Mouse (Mus musculus): ENCODE data around the gene Psmc1.
A peak's percentile ranks its signal among the peaks of the same experiment; 100 is the strongest.

Psmc1 gene

DNA sequence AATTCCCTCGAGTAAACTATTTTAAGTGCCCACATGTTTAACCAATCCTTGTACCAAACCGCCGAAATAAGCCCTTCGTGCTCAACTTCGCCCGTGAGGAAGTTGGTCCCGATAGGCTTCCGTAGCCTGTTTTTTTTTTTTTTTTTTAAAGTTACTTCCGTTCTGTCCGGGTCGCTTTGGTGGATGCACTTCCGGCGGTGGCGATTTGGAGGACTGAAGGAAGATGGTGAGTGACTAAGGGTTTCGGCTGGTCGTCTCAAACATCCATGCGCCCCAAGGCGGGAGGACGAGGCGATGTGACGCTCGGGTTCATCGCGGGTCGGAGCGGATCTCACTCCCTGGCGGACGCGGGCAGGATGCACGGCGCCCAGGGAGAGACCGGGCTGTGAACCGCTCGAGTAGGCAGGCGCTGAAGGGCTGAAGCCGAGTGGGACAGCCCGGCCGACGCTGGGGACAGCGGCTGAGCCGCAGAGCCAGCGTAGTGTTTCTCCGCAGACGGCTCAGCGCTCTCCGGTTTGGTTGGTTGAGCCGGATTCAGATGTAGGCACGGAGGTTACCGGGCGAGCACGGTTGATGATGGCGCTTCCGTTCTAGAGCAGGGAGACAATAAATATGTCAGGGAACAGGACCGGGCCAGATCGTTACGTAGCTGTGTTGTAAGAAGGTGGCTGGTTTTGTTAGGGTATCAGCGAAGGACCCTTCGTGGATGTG lies at the start of gene Psmc1:
Gene Psmc1, plus strand, starts transcription at position 169 of the 711 bp plus-strand sequence.
- DNase-seq: peak; percentile 61 to 75

DNA sequence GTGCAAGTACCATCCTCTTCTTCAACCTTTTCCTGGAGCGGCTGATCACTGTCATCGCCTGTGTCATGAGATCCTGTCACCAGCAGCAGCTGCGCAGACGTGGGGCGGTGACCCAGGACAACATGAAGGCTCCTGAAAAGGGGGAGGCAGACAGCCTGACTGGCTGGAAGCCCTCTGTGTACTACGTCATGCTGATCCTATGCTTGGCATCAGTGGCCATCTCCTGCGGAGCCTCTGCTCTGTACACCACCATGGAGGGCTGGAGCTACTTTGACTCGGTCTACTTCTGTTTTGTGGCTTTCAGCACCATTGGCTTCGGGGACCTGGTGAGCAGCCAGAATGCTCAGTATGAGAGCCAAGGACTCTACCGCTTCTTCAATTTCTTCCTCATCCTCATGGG lies 48.9 kb upstream of the Psmc1 start:
- no peak for DNase-seq

DNA sequence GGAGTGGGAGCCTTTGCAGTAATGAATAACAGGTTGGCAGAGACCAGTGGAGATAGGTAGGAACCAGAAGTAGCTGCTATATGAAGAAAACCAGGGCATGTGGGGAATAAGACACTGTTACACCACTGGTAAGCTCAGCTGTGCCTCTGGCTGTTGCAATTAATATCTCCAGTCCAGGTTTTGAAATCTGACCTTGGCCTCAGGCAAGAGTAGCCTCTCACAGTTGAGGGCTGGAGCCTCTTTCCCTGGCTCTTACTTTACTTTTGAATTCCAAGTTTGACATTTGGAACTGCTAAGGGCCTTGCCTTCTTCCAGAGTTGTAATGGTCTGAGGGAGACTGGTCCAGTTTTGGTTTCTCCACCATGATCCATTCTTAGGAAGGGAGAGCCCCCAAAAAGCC lies 48.1 kb upstream of the Psmc1 start:
- DNase-seq: no peak

DNA sequence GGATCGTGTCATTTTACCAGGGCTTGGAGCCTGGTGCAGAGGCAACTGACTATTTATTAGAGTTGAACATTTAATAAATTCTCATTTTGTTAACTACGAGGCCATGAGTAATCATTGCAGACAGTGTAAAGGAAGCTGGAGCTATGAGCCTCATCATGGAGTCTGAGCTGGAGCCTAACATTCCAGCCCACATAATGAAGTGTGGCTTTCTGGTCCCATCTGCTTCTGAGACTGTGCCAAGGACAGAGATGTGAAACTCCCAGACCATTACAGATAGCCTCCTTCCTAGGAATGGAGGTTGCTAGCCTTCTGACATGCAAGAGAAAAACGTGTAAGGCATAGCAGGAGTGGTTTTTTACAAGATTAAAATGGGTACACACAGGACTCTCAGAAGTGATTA lies 47.4 kb upstream of the Psmc1 start:
- DNase-seq: no peak

DNA sequence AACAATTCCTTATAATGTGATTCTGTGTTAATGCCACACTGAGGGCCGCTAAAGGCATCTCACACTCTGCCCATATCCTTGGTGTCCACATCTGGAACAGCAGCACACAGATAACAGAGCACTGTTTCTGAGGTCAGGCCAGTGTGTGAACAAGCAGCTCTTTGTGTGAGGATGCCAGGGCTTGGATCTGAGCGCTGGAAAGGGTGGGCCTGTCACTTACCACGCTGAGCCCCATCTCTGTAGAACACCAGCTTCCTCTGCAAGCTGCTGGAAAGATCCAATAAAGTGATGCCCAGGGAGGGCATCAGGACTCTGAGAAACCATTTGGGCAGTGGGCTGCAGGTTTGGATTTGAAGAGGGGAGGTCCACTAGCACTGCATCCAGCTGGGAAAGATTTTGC lies 44.8 kb upstream of the Psmc1 start:
- no peak for DNase-seq

DNA sequence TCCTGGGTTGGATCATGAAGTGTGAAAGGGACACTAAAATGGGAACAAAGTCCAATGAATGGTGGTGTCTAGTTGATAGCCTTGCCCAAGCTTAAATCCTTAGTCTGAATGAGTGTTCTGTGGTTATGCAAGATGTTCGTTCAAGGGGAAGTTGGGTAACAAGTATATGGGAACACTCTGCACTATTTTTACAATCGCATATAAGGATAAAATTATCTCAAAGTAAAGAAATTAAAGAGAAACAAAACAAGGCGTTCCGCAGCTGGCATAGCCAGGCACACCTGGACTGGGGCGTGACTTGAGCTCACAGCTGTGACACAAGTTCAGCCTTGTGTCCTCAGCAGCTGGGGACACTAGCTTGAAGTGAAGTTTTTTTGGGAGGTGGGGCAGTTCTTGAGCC lies 42.5 kb upstream of the Psmc1 start:
- no peak for DNase-seq

DNA sequence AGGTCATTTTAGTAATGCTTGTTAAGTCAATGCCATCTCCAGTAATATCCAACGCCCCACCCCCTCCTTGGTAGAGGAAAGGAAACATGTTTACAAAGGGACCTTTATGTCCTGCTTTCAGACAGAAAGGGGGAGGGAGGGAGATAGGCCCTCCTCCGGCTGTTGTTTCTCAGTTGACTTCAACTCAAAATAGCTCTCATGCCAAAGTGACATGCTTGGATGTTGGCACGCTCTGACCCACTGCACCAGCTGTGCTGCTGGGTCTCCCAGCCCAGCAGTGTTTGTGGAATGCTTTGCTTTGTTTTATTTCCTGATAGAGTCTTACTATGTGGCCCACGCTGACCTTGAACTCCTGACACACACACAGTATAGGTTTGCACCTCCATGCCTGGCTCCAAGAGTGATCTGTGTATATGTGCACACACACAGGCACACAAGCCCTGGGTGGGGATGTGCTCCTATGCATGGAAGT lies 36.7 kb upstream of the Psmc1 start:
- DNase-seq: no peak

DNA sequence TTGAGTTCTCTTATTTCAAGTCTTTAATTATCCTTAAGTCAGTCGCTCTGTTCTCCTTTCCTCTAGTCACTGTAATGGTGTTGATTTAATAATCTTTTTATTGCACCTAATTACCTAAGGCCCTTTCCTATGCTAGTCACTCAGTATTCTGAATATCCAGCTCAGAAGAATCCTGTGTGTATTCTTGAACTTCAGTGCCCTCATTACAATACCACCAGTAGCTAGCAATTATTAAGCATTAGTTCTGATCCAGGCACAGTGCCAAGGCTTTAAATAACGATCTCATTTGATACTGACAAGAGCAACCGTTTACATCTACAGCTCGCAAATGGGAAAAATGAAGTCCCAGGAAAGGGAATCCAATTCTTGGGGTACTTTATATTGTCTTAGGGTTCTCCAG lies 34.2 kb upstream of the Psmc1 start:
- DNase-seq: no peak

DNA sequence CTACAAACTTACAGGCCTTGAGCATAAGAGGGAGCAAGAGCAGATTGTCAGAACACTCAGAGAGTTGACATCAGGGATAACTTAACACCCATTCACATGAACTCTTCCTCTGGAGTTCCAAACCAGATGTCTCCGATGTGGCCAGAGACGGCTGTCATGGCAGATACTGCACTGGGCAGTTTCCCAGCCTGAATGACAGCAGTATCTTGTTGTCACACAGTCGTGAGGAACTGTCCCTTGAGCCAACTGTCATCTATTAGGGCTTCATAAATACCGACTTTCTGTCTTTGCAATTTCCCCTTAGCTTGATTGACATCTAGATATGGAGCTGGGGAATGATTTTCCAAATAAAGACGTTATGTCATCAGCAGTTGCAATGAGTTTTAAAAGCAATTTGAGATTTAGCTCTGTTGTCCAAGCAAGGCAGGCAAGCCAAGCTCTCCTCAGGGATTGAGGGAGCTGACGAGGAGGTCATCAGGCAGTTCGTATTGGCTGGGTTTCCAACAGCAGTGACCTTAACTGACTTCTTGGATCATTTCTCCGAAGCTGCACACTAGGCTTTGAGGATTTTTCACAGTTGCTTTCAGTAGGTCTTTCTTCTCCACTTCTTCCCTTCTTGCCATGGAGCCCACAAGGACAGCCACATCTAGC lies 30.2 kb upstream of the Psmc1 start:
- no peak for DNase-seq

DNA sequence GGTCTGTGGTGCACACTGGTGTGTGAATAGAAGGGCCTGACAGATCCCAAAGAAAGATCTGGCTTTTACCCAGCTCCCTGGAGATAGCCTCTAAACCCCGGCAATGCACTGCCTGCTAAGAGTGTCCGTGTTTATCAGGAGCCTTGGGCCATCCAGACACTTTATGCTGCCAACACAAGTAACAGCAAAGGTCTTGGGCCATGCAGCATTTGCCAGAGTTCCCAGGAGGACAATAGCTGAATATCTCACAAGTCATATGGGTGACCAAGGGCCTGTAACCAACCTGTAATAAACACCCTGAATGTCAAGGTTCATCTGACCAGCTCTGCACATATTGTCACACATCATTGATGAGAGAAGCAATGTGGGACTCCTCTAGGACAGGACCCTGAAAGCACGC lies 21.9 kb upstream of the Psmc1 start:
- no peak for DNase-seq

DNA sequence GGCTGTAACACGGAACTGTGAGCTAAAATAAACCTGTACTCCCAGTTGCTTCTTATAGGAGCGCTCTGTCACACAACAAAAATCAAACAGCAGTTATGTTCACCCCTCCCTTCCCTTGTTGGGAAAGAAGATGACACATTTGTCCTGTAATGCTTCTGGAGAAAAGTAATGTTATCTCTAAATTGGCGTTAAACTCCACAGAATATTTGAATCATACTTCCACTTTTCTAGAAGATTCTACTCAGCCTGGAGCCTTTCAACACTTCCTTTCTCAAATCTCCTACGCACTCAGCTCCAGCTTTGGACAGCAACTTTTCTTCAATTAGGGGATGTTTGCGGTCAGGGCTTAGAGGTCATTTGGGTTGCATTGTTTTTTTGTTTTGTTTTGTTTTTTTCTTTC lies 20.7 kb upstream of the Psmc1 start:
- no peak for DNase-seq

DNA sequence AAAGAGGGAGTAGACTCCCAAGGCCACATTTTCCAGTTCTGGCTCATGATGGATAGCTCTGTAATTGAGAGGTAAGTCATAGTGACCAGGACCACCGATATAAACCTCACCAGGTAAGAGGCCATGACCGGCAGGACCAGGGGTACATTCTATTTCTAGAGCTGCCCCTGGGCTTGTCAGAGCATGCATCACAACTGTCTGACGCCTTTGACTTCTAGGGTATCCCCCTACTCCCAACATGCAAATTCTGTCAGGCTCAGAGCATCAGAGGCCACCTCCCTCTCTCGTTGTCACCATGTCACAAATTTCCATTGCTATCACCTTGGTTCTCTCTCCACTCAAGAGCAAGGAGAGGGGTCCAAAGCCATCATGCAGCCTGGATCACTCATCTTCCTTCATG lies 19.2 kb upstream of the Psmc1 start:
- no peak for DNase-seq

DNA sequence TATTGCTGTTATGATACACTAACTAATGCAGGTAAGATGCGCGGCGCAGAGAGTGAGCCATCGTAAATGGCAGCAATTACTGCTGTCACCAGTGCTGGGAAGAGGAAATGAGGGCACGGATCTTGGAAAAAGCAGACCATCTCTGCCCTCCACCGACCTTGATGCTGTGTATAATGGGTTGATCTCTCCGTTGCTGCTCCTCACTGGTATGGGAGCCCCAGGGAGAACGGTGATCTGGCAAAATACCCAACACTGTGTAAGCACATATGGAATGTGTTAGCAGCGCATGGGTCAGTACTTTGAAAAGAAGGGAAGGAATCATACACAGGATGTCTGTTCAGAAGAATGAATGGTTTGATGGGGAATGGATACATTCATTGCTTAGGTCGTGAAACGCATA lies 16.9 kb upstream of the Psmc1 start:
- DNase-seq: no peak

DNA sequence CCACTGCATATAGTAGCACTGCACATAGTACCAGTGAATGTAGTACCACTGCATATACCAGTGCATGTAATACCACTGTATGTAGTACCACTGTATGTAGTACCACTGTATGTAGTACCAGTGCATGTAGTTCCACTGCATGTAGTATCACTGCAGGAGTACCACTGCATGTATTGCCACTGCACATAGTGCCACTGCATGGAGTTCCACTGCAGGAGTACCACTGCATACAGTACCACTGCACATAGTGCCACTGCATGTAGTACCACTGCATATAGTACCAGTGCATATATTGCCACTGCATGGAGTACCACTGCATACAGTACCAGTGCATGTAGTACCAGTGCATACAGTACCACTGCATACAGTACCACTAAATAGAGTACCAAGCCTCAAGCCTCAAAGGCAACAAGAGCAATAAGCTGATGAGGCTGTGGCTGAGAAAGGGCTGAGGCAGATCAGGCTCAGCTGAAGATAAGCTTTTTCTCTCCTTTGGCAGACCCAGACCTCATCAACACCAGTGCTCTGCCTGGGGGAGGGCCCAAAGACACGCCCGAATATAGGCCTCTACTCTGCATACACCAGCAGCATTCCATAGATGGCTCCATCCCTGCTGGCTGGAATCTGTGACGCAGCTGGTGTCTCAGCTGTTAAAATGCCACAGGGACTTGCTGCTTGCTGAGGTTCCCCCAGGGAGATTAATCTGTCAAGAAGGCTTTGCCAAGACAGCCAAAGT lies 9.8 kb upstream of the Psmc1 start:
- DNase-seq: no peak

DNA sequence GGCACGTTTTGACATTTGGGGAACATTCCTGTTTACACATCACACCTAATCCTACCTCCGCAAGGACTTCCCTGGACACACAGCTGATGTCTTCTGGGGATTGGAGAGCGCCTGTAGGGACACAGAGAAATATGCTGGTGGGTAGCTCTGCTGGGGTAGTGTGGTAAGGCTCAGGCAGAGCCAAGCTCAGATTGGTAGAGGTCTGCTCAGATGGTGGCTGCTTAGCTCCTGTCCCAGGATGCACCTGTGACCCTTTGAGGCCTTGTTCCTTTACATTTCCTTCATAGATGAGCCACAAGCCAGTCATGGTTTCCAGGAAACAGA lies 9.3 kb upstream of the Psmc1 start:
- DNase-seq: no peak

DNA sequence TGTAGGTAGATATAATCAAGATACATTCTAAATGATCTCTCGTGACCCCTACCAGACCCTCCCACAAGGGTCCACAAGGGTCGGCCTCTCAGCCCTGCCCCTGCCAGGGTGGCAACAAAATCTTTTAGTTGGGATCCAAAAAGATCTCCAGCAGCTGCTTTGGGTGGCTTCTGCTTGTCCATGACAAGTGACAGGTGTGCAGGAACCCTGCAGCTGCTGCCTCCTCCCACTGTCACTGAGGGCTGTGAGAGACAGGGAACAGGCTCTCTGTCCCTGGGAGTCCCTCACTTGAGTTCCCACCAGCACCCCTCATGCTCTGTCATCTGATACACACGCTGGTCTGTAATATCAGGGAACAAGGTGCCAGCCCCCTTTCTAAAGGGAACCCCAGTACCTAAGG lies 8.3 kb upstream of the Psmc1 start:
- DNase-seq: no peak

DNA sequence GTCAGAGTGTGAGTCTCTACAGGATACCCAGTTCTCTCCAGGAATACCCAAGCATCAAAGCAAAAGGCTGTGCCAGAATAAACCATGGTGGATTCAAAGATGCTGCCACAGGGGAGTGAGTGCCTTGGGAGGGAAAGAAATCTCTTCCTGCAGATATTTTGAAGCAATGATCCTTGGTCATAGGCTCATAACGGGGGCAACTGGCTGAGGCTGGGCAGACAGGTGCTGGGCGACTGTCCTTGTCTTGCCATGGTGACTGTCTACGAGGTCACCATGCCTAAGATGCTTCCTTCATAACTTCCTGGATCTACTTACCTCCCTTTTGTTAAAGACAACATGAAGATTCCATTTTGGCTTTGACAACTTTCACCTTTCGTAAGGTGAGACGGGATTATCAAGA lies 5.4 kb upstream of the Psmc1 start:
- DNase-seq: no peak

DNA sequence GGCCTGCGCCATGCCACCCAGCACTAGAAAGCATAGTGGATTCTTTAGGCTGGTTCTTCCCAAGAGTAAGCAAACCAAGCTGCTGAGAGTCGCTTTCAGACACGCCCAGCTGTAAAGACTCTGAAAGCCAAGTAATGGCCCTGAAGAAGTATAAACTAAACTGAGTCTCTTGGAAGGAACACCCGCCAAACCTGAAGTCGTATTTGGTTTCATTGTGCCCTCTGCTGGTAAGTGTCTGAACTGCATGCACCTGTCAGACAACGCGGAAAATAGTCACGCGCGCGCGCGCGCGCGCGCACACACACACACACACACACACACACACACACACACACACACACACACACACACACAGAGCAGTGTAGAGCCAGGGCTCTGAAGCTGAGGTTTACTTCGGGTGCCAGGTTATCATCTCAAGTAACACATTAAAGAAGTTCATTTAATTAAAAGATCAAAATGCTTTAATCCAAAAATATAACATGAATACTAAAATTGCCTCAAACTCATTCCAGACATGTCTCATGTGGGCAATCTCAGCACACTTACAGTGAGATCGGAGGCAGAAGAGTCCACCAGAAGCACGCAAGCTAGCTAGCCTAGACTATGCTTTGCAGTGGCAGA lies 3.6 kb upstream of the Psmc1 start:
- peak; percentile 30 to 67 for DNase-seq

DNA sequence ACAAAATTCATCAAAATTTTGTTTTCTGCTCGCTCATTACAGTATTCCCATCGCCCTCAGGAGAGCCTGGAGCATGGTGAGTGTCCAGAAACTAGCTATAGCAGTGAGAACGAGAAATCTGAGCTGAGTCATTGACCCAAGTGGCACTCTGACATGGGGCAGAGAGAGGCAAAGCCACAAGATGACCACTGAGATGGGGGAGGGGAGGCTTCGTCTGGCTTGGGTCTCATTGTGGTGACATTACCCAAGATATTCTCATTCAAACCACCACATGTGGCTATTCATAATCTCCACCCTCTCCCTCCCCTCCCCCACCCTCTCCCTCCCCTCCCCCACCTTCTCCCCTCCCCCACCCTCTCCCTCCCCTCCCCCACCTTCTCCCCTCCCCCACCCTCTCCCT lies 2.5 kb upstream of the Psmc1 start:
- DNase-seq: no peak

DNA sequence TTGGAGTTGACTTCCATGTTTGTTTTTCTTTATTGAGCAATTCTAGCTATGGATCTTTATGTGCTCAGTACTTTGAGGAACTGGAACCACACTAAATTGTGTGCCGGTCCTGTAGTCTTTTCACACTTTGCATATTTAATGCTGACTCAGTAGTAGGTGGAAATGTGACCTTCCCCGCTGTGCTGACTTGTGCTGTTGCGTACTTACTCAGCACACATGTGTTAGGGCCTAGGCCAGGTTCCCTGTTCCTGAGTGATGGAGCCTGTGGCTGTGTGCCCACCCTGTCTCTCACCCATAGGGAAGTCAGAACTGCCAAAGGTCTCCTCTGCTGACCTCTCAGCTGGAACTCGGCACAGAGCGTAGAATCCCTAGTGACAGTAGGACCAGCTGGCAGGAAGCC lies 6.0 kb downstream of the Psmc1 start:
- DNase-seq: no peak

DNA sequence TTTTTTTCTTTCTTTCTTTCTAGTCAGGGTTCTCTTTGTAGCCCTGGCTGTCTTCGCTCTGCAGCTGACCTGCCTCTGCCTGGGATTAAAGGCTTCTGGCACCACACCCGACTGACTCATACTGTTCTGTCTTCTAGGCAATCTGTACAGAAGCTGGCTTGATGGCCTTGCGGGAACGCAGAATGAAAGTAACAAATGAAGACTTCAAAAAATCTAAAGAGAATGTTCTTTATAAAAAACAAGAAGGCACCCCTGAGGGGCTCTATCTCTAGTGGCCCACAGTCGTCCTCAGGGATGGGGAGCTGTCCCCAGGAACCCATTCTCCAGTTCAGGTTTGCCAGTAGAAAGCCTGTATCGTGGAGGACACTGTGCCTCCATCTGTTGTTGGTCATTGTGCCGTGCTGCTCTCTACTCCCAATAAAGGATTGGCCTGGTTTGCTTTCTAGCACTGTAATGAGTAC lies 13.0 kb downstream of the Psmc1 start:
- no peak for DNase-seq

DNA sequence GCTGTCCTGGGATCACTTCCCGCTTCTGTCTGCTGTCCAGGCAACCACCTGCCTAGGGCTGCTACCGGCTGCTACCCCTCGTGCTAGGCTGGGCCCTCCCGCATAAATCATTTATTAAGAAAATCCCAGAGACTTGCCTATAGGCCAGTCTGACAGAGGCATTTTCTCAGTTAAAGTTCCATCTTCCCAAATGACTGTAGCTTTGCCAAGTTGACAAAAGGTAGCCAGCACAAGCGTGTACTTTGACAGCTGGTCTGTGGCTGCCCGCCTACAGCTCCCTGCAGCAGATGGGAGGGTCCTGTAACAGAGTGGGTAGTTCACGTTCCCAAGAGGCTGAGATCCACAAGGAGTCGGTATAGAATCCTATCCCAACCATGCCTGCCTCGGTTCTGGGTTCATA lies 13.5 kb downstream of the Psmc1 start:
- peak; percentile 44 to 72 for DNase-seq

DNA sequence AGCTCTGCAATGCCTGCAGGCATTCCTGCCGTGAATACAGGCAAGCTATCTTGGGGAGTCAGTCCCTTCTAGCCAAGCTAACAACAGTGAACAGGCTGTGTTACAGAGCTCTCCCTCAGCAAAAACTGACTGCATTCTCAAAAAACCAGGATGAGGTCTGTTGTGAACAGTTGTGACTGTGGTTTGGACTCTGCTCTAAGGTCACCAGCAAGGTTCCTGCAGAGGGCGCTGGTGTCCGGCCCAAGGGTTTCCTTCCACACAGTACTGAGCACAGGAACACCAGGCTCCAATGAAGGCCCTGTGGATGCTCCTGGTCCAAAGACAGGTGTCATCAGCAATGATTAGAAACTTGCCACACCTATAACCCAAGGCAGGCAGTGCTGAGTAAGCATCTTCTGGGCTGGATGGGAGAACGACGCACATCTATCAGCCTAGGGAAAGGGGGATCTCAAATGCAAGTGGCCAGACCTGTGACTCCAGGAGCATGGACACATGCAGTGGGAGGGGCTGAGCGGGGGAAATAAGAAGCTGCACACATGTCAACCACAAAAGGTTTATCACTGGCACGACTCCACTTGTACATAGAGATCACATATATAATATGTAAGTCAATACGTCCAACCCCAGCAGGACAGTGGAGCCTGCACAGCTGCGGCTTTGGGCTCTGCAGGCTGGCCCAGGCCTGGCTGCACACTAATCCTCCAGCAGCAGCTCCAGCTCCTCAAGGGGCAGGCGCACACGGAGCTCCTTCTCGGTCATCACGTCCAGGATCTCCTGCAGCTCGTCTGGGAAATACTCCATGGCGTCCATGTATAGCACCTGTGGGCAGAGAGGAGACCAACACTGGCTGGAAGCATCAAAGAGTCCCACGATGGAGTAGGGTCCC lies 15.2 kb downstream of the Psmc1 start:
- DNase-seq: no peak
